Mouse (Mus musculus) forebrain, embryonic 14.5 days (tissue): ENCODE results near the gene Klri1. TPM values are rescaled to one million over a fixed set of nuclear protein-coding genes. Genes with fewer than 3 reads are reported as not detected.

Source experiments
- ATAC-seq: fragments of 200-750 bp; cut with Nextera tagmentation; 2 replicates; pipeline ENCODE4 v1.8.0; 2017; ENCODE audit warnings: mild to moderate bottlenecking, moderate library complexity
- DNase-seq: peaks from one replicate; pipeline ENCODE4 v3.0.0-alpha.2; 2015; ENCODE audit warnings: low spot score
- H3K27ac ChIP-seq: fragments of 300-500 bp; sonication (generic); 2 replicates; pipeline ENCODE4 v1.5.1; 2014; ENCODE audit warnings: low read depth, mild to moderate bottlenecking, control low read depth, low read length, moderate library complexity
- H3K27me3 ChIP-seq: fragments of 300-500 bp; sonication (generic); replicated peaks from 2 replicates; pipeline ENCODE4 v1.6.1; 2014; ENCODE audit warnings: low read length, control low read depth, mixed read lengths; ENCODE audit not compliant: control insufficient read depth, insufficient read depth
- H3K36me3 ChIP-seq: fragments of 300-500 bp; sonication (generic); 2 replicates; pipeline ENCODE4 v1.6.1; 2014; ENCODE audit warnings: low read length, control low read depth; ENCODE audit not compliant: control insufficient read depth, insufficient read depth
- H3K4me1 ChIP-seq: fragments of 300-500 bp; sonication (generic); 2 replicates; pipeline ENCODE4 v1.6.1; 2014; ENCODE audit warnings: antibody characterized with exemption, low read length, control low read depth; ENCODE audit not compliant: control insufficient read depth, insufficient read depth
- H3K4me2 ChIP-seq: fragments of 300-500 bp; sonication (generic); 2 replicates; pipeline ENCODE4 v1.6.1; 2014; ENCODE audit warnings: mild to moderate bottlenecking, control low read depth, low read length
- H3K4me3 ChIP-seq: fragments of 300-500 bp; sonication (generic); 2 replicates; pipeline ENCODE4 v1.5.1; 2014; ENCODE audit warnings: low read depth, low read length, control low read depth
- H3K9ac ChIP-seq: fragments of 300-500 bp; sonication (generic); 2 replicates; pipeline ENCODE4 v1.6.1; 2014; ENCODE audit warnings: mild to moderate bottlenecking, low read length, control low read depth, moderate library complexity
- H3K9me3 ChIP-seq: fragments of 300-500 bp; sonication (generic); replicated peaks from 2 replicates; pipeline ENCODE4 v1.6.1; 2016; ENCODE audit warnings: low read length, control low read depth, mixed read lengths; ENCODE audit not compliant: control insufficient read depth
- WGBS: fragments of 180-500 bp; shearing (Covaris S2); extraction: QIAGEN DNeasy Blood & Tissue Kit; methylation state at CpG from one replicate; pipeline ENCODE4 v1.1.7; 2014; 5-methylcytosine and 5-hydroxymethylcytosine counted together
- polyA plus RNA-seq: library from polyadenylated mRNA; unstranded; fragments of >200 nt; fragmentation: Nextera tagmentation; extraction: Ambion mirVana; gene quantifications from 2 replicates; pipeline ENCODE4 v1.2.1, GENCODE M21; 2014

The Klri1 gene
- not detected in 2 replicates for polyA plus RNA-seq

DNA sequence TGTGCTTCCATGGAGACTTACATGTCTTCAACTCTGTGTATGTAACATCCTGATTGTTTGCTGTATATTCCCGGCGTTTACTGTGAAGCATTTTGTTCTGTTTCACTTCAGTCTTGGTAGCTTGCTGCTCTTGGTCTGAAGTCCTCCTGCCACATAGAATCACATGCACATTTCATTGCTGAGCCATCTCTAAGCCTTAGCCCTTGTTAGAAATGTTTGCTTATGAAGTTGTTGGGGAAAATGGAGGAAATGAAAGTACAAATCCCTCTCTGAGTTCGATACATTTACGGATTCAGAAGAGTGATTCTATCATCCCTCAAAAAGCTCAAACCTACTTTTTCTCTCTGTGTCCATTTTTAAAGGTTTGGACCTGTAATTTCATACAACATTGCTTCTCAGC is at the start of gene Klri1:
Gene Klri1, minus strand, starts transcription at position 101 of the 400 bp plus-strand sequence.
- Histone ChIP-seq H3K9me3 (no peaks in the 10 kb centered on the region), H3K4me1 (no peaks in the 10 kb centered on the region), H3K27ac (no peak within 1 kb of the TSS), H3K36me3 (no peaks in the 10 kb centered on the region), H3K4me3 (no peak within 1 kb of the TSS), H3K9ac (no peak within 1 kb of the TSS), H3K27me3 (no peaks in the 10 kb centered on the region), H3K4me2 (no peak within 1 kb of the TSS)
- DNase-seq (no peak), ATAC-seq (no peak)
- 91% methylated on average over 4 of the region's 4 CpGs for WGBS

GRCm38 (mm10) chr6:129747654-129748032 is 30.7 kb upstream of the Klri1 start:
- H3K36me3 ChIP-seq = no peaks in the 10 kb centered on the region
- H3K27ac ChIP-seq = no peak overlapping the region
- H3K4me1 ChIP-seq = no peaks in the 10 kb centered on the region
- ATAC-seq (no peak), DNase-seq (no peak)
- 0 out of 2 replicates have a peak, but pooled peaks cover 6% of the 10 kb centered on the region for H3K9me3 ChIP-seq
- 78% methylated on average over 3 of the region's 3 CpGs for WGBS
- no peak overlapping the region for H3K4me3 ChIP-seq
- no peak overlapping the region for H3K9ac ChIP-seq
- no peak overlapping the region for H3K4me2 ChIP-seq
- no peaks in the 10 kb centered on the region for H3K27me3 ChIP-seq

- no peaks in the 10 kb centered on the region for H3K36me3 ChIP-seq
- no peaks in the 10 kb centered on the region for H3K27me3 ChIP-seq
- ATAC-seq (no peak), DNase-seq (no peak)
- H3K4me1 ChIP-seq = no peaks in the 10 kb centered on the region
- no peak overlapping the region for H3K9ac ChIP-seq
- H3K4me3 ChIP-seq = no peak overlapping the region
- WGBS = 82% methylated on average over 4 of the region's 4 CpGs
- H3K27ac ChIP-seq = no peak overlapping the region
- 0 out of 2 replicates have a peak, but pooled peaks cover 6% of the 10 kb centered on the region for H3K9me3 ChIP-seq
- no peak overlapping the region for H3K4me2 ChIP-seq
Observed at GRCm38 (mm10) chr6:129747016-129747653, 30.2 kb upstream of the Klri1 start.

- Histone ChIP-seq H3K4me2 (no peak overlapping the region), H3K4me1 (no peaks in the 10 kb centered on the region), H3K4me3 (no peak overlapping the region), H3K36me3 (no peaks in the 10 kb centered on the region), H3K9ac (no peak overlapping the region), H3K27ac (no peak overlapping the region), H3K9me3 (0 out of 2 replicates have a peak, but pooled peaks cover 6% of the 10 kb centered on the region), H3K27me3 (no peaks in the 10 kb centered on the region)
- no peak for DNase-seq
- no peak for ATAC-seq
- WGBS = 66% methylated on average over 3 of the region's 3 CpGs
Observed at GRCm38 (mm10) chr6:129746151-129746550, 29.2 kb upstream of the Klri1 start.

DNA sequence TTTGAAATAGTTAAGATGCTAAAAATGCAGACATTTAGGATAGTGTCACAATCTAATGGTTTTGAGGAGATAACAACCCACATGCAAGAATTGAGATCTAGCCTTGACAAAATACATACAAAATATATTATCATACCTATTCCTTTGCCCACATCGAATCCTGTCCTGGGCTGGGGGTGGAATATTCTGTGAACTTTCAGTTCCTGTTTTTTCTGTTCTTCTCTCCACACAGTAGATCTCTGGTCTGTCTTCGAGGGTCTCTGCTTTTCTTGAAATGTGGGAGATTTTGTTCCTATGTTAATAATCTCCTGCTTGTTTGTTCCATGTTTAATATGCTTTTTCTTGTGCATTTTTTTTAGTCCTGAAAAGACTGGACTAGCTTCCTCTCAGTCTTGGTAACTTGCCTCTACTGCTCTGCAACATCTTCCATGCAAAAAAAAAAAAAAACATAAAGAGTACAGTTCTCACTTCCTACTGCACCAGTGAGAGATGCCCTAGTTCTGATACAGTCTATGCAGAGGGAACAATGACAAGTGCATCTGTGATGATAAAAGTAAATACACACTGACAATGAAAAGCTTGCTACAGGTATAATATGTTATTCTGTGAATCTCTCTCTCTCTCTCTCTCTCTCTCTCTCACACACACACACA is 23.3 kb upstream of the Klri1 start, which contains the start of gene Klri2:
Gene Klri2, minus strand, starts transcription at position 416 of the 653 bp plus-strand sequence.
- no peaks in the 10 kb centered on the region for H3K36me3 ChIP-seq
- no peak for ATAC-seq
- 66% methylated on average over 2 of the region's 2 CpGs for WGBS
- no peak within 1 kb of the TSS for H3K4me2 ChIP-seq
- DNase-seq = no peak
- no peaks in the 10 kb centered on the region for H3K4me1 ChIP-seq
- no peak within 1 kb of the TSS for H3K4me3 ChIP-seq
- H3K9ac ChIP-seq = no peak within 1 kb of the TSS
- H3K9me3 ChIP-seq = no peaks in the 10 kb centered on the region
- H3K27ac ChIP-seq = no peak within 1 kb of the TSS
- H3K27me3 ChIP-seq = no peaks in the 10 kb centered on the region

DNA sequence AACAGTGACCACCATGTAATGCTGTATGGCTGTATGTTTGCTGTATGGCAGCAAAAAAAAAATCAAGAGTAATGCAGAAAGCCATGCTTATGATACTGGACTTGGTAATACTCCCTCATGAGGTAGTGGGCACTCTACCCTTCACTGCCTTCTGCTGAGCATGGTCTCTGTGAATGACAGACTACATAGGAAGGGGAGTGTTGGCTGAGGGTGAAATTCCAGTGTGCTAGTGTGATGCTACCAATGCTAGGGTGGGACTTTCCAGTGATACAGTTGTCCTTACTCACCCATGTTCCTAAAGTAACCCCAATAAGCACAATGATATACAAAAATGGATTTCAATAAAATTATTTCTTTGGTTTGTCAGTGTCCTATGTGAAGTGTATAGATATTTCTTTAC is 19.5 kb upstream of the Klri1 start:
- Histone ChIP-seq H3K4me3 (no peak overlapping the region), H3K36me3 (no peaks in the 10 kb centered on the region), H3K27me3 (no peaks in the 10 kb centered on the region), H3K27ac (no peak overlapping the region), H3K9ac (no peak overlapping the region), H3K4me1 (no peaks in the 10 kb centered on the region), H3K9me3 (no peaks in the 10 kb centered on the region), H3K4me2 (no peak overlapping the region)
- DNase-seq (no peak), ATAC-seq (no peak)

DNA sequence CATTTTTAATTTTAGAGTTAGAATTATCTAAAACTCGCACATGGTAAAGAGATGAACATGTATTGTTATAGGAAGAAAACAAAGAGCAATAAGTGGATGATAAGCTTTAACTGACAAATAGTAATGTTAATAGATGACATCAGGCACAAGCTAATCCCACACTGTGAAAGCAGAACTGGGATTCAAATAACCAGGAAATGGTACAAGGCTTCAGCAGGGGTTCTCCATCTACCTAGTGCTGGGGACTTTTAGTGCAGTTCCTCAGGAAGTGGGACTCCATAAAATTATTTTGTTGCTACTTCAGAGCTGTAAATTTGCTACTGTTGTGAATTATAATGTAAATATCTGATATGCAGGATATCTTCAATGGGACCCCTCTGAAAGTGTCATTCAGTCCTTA is 10.3 kb upstream of the Klri1 start:
- DNase-seq = no peak
- Histone ChIP-seq H3K27ac (no peak overlapping the region), H3K4me1 (no peaks in the 10 kb centered on the region), H3K9ac (no peak overlapping the region), H3K27me3 (no peaks in the 10 kb centered on the region), H3K9me3 (no peaks in the 10 kb centered on the region), H3K4me3 (no peak overlapping the region), H3K4me2 (no peak overlapping the region), H3K36me3 (no peaks in the 10 kb centered on the region)
- ATAC-seq = no peak
- 82% methylated on average over 1 of the region's 1 CpGs for WGBS

- no peak overlapping the region for H3K4me2 ChIP-seq
- no peak for DNase-seq
- no peak overlapping the region for H3K4me3 ChIP-seq
- no peaks in the 10 kb centered on the region for H3K36me3 ChIP-seq
- no peaks in the 10 kb centered on the region for H3K4me1 ChIP-seq
- ATAC-seq = no peak
- H3K27ac ChIP-seq = no peak overlapping the region
- WGBS = 73% methylated on average over 1 of the region's 1 CpGs
- H3K9me3 ChIP-seq = no peaks in the 10 kb centered on the region
- H3K27me3 ChIP-seq = no peaks in the 10 kb centered on the region
- no peak overlapping the region for H3K9ac ChIP-seq
Observed at GRCm38 (mm10) chr6:129721390-129721789, 4.5 kb upstream of the Klri1 start.

DNA sequence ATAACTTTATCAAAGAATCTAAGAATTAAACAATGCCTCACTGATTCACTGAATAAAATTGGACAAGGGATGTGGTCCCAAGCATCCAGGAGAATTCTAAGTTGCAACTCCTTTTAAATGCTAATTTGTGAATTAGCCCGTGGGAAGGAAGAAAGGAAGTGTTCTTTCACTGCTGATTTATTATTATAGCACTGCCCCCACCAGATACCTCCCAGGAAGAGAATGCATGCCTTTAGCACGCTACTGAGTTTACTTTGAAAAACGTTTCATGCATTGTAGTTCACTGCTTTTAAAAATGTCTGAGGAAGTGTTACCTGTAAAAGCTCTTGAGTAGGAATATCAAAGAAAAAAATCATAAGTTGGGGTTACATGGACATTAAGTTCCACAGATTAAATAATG is 3.6 kb upstream of the Klri1 start:
- no peak overlapping the region for H3K27ac ChIP-seq
- no peak overlapping the region for H3K9ac ChIP-seq
- no peaks in the 10 kb centered on the region for H3K4me1 ChIP-seq
- H3K9me3 ChIP-seq = no peaks in the 10 kb centered on the region
- no peaks in the 10 kb centered on the region for H3K36me3 ChIP-seq
- H3K27me3 ChIP-seq = no peaks in the 10 kb centered on the region
- WGBS = 22% methylated on average over 3 of the region's 3 CpGs
- no peak overlapping the region for H3K4me2 ChIP-seq
- no peak for ATAC-seq
- H3K4me3 ChIP-seq = no peak overlapping the region
- peak; percentile 1 for DNase-seq
